Mouse (Mus musculus) bone marrow, adult 2 months (tissue): ENCODE results near the gene Men1. TPM values are rescaled to one million over a fixed set of nuclear protein-coding genes. Genes with fewer than 3 reads are reported as not detected.

Experiments used
- H3K27ac ChIP-seq: fragments of 200-500 bp; 2 replicates; pipeline ENCODE4 v1.5.1; 2012; ENCODE audit warnings: low read depth, mild to moderate bottlenecking, control low read depth, inconsistent platforms, low read length; ENCODE audit not compliant: control insufficient read depth, poor library complexity, insufficient read depth
- H3K4me1 ChIP-seq: fragments of 200-500 bp; 2 replicates; pipeline ENCODE4 v1.6.1; 2011; ENCODE audit warnings: low read length; ENCODE audit not compliant: control insufficient read depth, insufficient read depth
- H3K4me3 ChIP-seq: fragments of 200-500 bp; replicated peaks from 2 replicates; pipeline ENCODE3; 2011; ENCODE audit warnings: mild to moderate bottlenecking, low read depth, low read length, control low read depth; ENCODE audit not compliant: control insufficient read depth
- CTCF ChIP-seq: fragments of 200-500 bp; IDR thresholded peaks from 2 replicates; pipeline ENCODE4 v1.5.1; 2011; ENCODE audit warnings: low read length, control low read depth; ENCODE audit not compliant: control insufficient read depth, insufficient read depth
- POLR2A ChIP-seq: fragments of 200-500 bp; IDR thresholded peaks from 2 replicates; pipeline ENCODE4 v1.6.1; 2011; ENCODE audit warnings: low read depth, mild to moderate bottlenecking, control low read depth, low read length, borderline replicate concordance; ENCODE audit not compliant: control insufficient read depth
- WGBS: fragments of 180-500 bp; shearing (Covaris S2); methylation state at CpG from one replicate; pipeline ENCODE4 v1.1.7; 2018; 5-methylcytosine and 5-hydroxymethylcytosine counted together
- polyA plus RNA-seq: library from polyadenylated mRNA; stranded (reverse); fragments of >200 nt; gene quantifications from 2 replicates; pipeline ENCODE4 v1.2.4, GENCODE M21; 2011; ENCODE audit warnings: low replicate concordance; ENCODE audit not compliant: missing spikeins, insufficient read depth, insufficient read length

Men1 gene
- polyA plus RNA-seq, 1 experiment, result 33.1 TPM

GRCm38 (mm10) chr19:6339890-6340504 lies 5.2 kb downstream of the Men1 start:
- WGBS, result 15% methylated on average over 15 of the region's 15 CpGs
- peak overlapping the region; percentile 89 for H3K27ac ChIP-seq
- H3K4me1 ChIP-seq, result peaks cover 7% of the 10 kb centered on the region
- peak overlapping the region; percentile 58 for H3K4me3 ChIP-seq
- TF ChIP-seq CTCF, result peak; percentile 74
- peak; percentile 50; the same call in 1 of the 2 replicates for TF ChIP-seq POLR2A

GRCm38 (mm10) chr19:6340524-6341452 lies 6.0 kb downstream of the Men1 start, which contains the start of gene Map4k2:
Gene Map4k2 (plus strand): TSS chr19:6341135.
- Histone ChIP-seq H3K4me3 (peak within 1 kb of the TSS; percentile 88), H3K27ac (peak within 1 kb of the TSS; percentile 93), H3K4me1 (peaks cover 7% of the 10 kb centered on the region)
- WGBS, result under 1% methylated on average over 71 of the region's 72 CpGs
- TF ChIP-seq CTCF (peak; percentile 4; the same call in 1 of the 2 replicates), POLR2A (peak; percentile 50; the same call in 1 of the 2 replicates)

DNA sequence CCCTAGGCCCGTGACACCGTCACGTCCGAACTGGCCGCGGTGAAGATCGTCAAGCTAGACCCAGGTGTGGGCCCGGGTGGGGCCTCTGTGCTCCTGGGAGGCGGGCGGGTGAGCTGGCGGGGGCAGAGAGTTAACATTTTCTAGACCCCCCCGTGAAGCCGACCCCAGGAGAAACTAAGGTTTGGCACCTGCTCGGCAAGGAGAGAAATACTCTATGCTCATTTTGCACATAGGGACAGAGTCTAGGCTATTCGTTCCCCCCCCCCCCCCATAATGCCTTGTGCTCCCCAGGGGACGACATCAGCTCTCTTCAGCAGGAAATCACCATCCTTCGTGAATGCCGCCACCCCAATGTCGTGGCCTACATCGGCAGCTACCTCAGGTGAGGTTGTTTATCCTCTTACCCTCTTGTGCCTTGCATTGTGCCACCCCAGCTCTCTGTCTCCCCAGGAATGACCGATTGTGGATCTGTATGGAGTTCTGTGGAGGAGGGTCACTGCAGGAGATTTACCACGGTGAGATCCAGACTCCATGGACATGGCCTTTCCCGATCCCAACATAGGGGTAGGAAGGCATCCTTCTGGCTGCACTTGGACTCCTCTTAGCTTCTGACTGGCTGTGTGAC lies 6.8 kb downstream of the Men1 start:
- 2% methylated on average over 23 of the region's 23 CpGs for WGBS

DNA sequence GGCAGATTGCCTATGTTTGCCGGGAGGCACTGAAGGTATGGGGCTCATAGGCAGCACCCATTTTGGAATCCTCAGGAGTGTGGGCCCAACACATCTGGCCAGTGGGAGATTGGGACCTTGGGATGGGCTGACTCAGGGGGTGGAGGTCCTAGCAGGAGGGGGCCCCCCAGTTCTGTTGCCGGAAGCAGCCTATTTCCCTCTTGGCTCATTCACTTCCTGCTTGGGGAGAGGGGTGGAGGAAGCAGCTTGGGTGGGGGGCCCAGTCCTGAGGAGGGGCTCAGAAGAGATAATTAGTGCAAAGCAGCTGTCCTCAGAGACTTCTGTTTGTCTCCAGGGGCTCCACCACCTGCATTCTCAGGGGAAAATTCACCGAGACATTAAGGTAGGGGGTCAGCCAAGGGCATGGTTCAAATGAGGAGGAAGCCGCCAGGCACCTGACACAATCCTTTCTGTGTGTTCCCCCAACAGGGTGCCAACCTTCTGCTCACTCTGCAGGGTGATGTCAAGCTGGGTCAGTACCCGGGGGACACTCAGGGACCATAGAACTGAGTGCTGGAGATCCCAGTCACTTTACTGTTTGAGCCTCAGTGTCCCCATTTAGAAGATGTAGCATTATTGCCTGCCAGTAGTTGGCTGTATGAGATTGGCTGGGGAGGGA lies 7.6 kb downstream of the Men1 start:
- WGBS, result 30% methylated on average over 5 of the region's 5 CpGs
- peaks cover 16% of the 10 kb centered on the region for H3K4me1 ChIP-seq
- H3K27ac ChIP-seq, result peak overlapping the region; percentile 93
- H3K4me3 ChIP-seq, result peak overlapping the region; percentile 88
- TF ChIP-seq CTCF, result no peak
- no peak for TF ChIP-seq POLR2A

More for the DNA sequence above, 6.8 kb downstream of the Men1 start:
- H3K4me3 ChIP-seq, result peak overlapping the region; percentile 88
- H3K27ac ChIP-seq, result peak overlapping the region; percentile 93
- TF ChIP-seq CTCF (no peak), POLR2A (no peak)
- peaks cover 12% of the 10 kb centered on the region for H3K4me1 ChIP-seq

DNA sequence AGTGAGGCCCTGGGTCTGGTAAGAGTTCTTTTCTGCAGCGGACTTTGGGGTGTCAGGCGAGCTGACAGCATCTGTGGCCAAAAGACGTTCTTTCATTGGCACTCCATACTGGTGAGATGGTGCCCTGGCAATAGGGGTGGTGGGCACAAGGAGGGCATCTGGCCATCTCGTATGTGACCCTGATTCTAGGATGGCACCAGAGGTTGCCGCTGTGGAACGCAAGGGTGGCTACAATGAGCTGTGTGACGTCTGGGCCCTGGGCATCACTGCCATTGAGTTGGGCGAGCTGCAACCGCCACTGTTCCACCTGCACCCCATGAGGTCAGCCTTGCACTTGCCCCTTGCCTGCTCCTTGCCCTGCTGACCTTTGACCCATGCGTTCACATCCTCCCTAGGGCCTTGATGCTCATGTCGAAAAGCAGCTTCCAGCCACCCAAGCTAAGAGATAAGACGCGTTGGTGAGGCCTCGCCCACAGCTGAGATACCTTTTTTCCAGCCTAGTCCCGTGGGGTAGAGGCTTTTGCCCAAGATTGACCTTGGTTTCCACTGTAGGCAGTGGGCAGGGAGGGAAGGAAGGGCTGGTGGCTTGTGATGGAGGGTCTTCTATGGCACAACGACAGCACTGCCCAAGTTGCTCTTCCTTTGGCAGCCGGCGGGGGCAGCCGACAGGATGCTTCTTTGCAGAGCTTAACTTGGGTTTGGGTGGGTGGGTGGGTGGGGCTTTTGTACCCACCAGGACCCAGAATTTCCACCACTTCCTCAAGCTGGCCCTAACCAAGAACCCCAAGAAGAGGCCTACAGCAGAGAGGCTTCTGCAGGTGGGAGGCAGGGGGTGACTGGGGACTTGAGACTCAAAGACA lies 8.5 kb downstream of the Men1 start:
- Histone ChIP-seq H3K4me3 (peak overlapping the region; percentile 20), H3K27ac (peak overlapping the region; percentile 0; the same call in 1 of the 2 replicates), H3K4me1 (peaks cover 16% of the 10 kb centered on the region)
- 60% methylated on average over 19 of the region's 19 CpGs for WGBS
- TF ChIP-seq CTCF (peak; percentile 18; the same call in 1 of the 2 replicates), POLR2A (no peak)

DNA sequence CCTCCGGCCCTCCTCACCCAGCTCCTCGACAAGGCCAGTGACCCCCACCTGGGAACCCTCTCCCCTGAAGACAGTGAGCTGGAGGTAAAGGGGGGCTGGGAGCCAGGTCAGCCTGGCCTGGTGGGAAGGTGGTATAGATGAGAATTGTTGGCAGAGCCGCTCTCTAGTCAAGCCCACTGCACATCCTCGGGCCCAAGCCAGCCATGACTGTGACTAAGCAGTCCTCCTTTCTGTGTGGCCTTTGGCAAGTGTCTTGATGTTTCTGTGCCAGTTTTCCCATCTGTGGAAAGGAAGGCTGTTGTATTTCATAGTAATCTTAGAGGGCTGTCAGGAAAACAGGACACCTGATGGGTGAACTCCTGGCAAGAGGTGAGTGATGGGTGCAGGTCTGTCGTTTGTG lies 9.2 kb downstream of the Men1 start:
- WGBS, result 70% methylated on average over 5 of the region's 5 CpGs
- H3K4me3 ChIP-seq, result no peak overlapping the region
- no peak overlapping the region; the same call in 1 of the 2 replicates for H3K27ac ChIP-seq
- peaks cover 16% of the 10 kb centered on the region for H3K4me1 ChIP-seq
- no peak for TF ChIP-seq CTCF
- TF ChIP-seq POLR2A, result no peak

GRCm38 (mm10) chr19:6346023-6346422 lies 11.2 kb downstream of the Men1 start:
- TF ChIP-seq POLR2A (no peak), CTCF (no peak)
- peaks cover 16% of the 10 kb centered on the region for H3K4me1 ChIP-seq
- H3K4me3 ChIP-seq, result peak overlapping the region; percentile 5
- WGBS, result 84% methylated on average over 5 of the region's 5 CpGs
- peak overlapping the region; percentile 44 for H3K27ac ChIP-seq
